Mouse (Mus musculus): ENCODE measurements around the gene Zfp385c. TPM values are rescaled to one million over a fixed set of nuclear protein-coding genes. Genes with fewer than 3 reads are reported as not detected.

Zfp385c gene
- polyA plus RNA-seq (2016; fragmentation: Nextera tagmentation; extraction: Ambion mirVana): 0.34 and 0.97 TPM in 2 replicates

GRCm38 (mm10) chr11:100692164-100692616 lies at the start of gene Zfp385c:
Gene Zfp385c (minus strand): TSS chr11:100692455.
- Histone ChIP-seq H3K27me3 (peaks cover 31% of the 10 kb centered on the region), H3K4me3 (peak within 1 kb of the TSS; percentile 26), H3K9ac (replicated peaks) (peak within 1 kb of the TSS; percentile 8; the same call in 1 of the 2 replicates), H3K36me3 (no peaks in the 10 kb centered on the region), H3K27ac (replicated peaks) (no peak within 1 kb of the TSS), H3K9me3 (no peaks in the 10 kb centered on the region), H3K4me2 (replicated peaks) (peak within 1 kb of the TSS; percentile 51), H3K4me1 (peaks cover 7% of the 10 kb centered on the region)
- no peak for ATAC-seq (ENCODE audit: low FRiP score, low read depth)
- 2% methylated on average over 23 of the region's 23 CpGs for WGBS

GRCm38 (mm10) chr11:100741348-100741747 lies 49.1 kb upstream of the Zfp385c start:
- Histone ChIP-seq H3K4me2 (replicated peaks) (no peak overlapping the region), H3K4me3 (no peak overlapping the region), H3K9ac (replicated peaks) (no peak overlapping the region), H3K27ac (replicated peaks) (no peak overlapping the region), H3K27me3 (peaks cover 3% of the 10 kb centered on the region; the same call in 1 of the 2 replicates), H3K4me1 (peaks cover 16% of the 10 kb centered on the region), H3K36me3 (peaks cover 6% of the 10 kb centered on the region; the same call in 1 of the 2 replicates), H3K9me3 (no peaks in the 10 kb centered on the region)
- 76% methylated on average over 6 of the region's 6 CpGs for WGBS
- ATAC-seq (ENCODE audit: low FRiP score, low read depth): no peak

- Histone ChIP-seq H3K4me2 (replicated peaks) (peak overlapping the region; percentile 97), H3K36me3 (0 out of 2 replicates have a peak, but pooled peaks cover 3% of the 10 kb centered on the region), H3K27me3 (peaks cover 3% of the 10 kb centered on the region; the same call in 1 of the 2 replicates), H3K9me3 (no peaks in the 10 kb centered on the region), H3K4me1 (peaks cover 23% of the 10 kb centered on the region), H3K9ac (replicated peaks) (peak overlapping the region; percentile 93; the same call in 1 of the 2 replicates), H3K4me3 (peak overlapping the region; percentile 96), H3K27ac (replicated peaks) (no peak overlapping the region)
- ATAC-seq (ENCODE audit: low FRiP score, low read depth): no peak
- 18% methylated on average over 5 of the region's 5 CpGs for WGBS
These were observed 46.5 kb upstream of the Zfp385c start for GRCm38 (mm10) chr11:100738749-100739148.

GRCm38 (mm10) chr11:100738066-100738604 lies 45.9 kb upstream of the Zfp385c start, which contains the start of gene Rab5c:
Gene Rab5c (minus strand): TSS chr11:100738215.
- peak within 1 kb of the TSS; percentile 93 for H3K9ac ChIP-seq (replicated peaks)

GRCm38 (mm10) chr11:100737105-100737733 lies 45.0 kb upstream of the Zfp385c start:
- Histone ChIP-seq H3K4me2 (replicated peaks) (peak overlapping the region; percentile 97), H3K9me3 (no peaks in the 10 kb centered on the region), H3K36me3 (peaks cover 16% of the 10 kb centered on the region), H3K4me3 (peak overlapping the region; percentile 96), H3K27me3 (peaks cover 3% of the 10 kb centered on the region; the same call in 1 of the 2 replicates), H3K9ac (replicated peaks) (peak overlapping the region; percentile 93), H3K27ac (replicated peaks) (no peak overlapping the region), H3K4me1 (peaks cover 23% of the 10 kb centered on the region)
- WGBS: 5% methylated on average over 13 of the region's 13 CpGs
- no peak for ATAC-seq (ENCODE audit: low FRiP score, low read depth)

More at GRCm38 (mm10) chr11:100738066-100738604, 45.9 kb upstream of the Zfp385c start, which contains the start of gene Rab5c:
- H3K9me3 ChIP-seq: no peaks in the 10 kb centered on the region
- WGBS: under 1% methylated on average over 37 of the region's 39 CpGs
- peak; percentile 99 for ATAC-seq (ENCODE audit: low FRiP score, low read depth)
- peaks cover 7% of the 10 kb centered on the region for H3K36me3 ChIP-seq
- H3K4me2 ChIP-seq (replicated peaks): peak within 1 kb of the TSS; percentile 97
- peaks cover 23% of the 10 kb centered on the region for H3K4me1 ChIP-seq
- H3K27me3 ChIP-seq: peaks cover 3% of the 10 kb centered on the region; the same call in 1 of the 2 replicates
- H3K27ac ChIP-seq (replicated peaks): peak within 1 kb of the TSS; percentile 46
- H3K4me3 ChIP-seq: peak within 1 kb of the TSS; percentile 96

GRCm38 (mm10) chr11:100736746-100737080 lies 44.5 kb upstream of the Zfp385c start:
- Histone ChIP-seq H3K4me2 (replicated peaks) (peak overlapping the region; percentile 97), H3K36me3 (peaks cover 17% of the 10 kb centered on the region), H3K27me3 (peaks cover 3% of the 10 kb centered on the region; the same call in 1 of the 2 replicates), H3K4me3 (peak overlapping the region; percentile 96), H3K4me1 (peaks cover 23% of the 10 kb centered on the region), H3K9me3 (no peaks in the 10 kb centered on the region), H3K9ac (replicated peaks) (peak overlapping the region; percentile 93; the same call in 1 of the 2 replicates), H3K27ac (replicated peaks) (no peak overlapping the region)
- no peak for ATAC-seq (ENCODE audit: low FRiP score, low read depth)
- WGBS: 81% methylated on average over 4 of the region's 4 CpGs

GRCm38 (mm10) chr11:100735954-100736745 lies 43.9 kb upstream of the Zfp385c start:
- no peak for ATAC-seq (ENCODE audit: low FRiP score, low read depth)
- Histone ChIP-seq H3K4me2 (replicated peaks) (no peak overlapping the region), H3K9ac (replicated peaks) (no peak overlapping the region; the same call in 1 of the 2 replicates), H3K4me3 (no peak overlapping the region), H3K27me3 (no peaks in the 10 kb centered on the region), H3K4me1 (peaks cover 23% of the 10 kb centered on the region), H3K36me3 (peaks cover 13% of the 10 kb centered on the region), H3K9me3 (no peaks in the 10 kb centered on the region), H3K27ac (replicated peaks) (no peak overlapping the region)
- whole genome bisulfite sequencing: 81% methylated on average over 14 of the region's 14 CpGs

GRCm38 (mm10) chr11:100735134-100735865 lies 43.0 kb upstream of the Zfp385c start:
- Histone ChIP-seq H3K36me3 (peaks cover 13% of the 10 kb centered on the region), H3K27ac (replicated peaks) (no peak overlapping the region), H3K9me3 (no peaks in the 10 kb centered on the region), H3K4me2 (replicated peaks) (no peak overlapping the region), H3K9ac (replicated peaks) (no peak overlapping the region), H3K4me1 (peaks cover 23% of the 10 kb centered on the region), H3K4me3 (no peak overlapping the region), H3K27me3 (no peaks in the 10 kb centered on the region)
- WGBS: 94% methylated on average over 9 of the region's 9 CpGs
- ATAC-seq (ENCODE audit: low FRiP score, low read depth): no peak

- Histone ChIP-seq H3K36me3 (peaks cover 28% of the 10 kb centered on the region), H3K9ac (replicated peaks) (no peak overlapping the region)
- ATAC-seq (ENCODE audit: low FRiP score, low read depth): no peak
These were observed 38.4 kb upstream of the Zfp385c start for GRCm38 (mm10) chr11:100730477-100731205.

GRCm38 (mm10) chr11:100729976-100730375 lies 37.7 kb upstream of the Zfp385c start:
- Histone ChIP-seq H3K36me3 (peaks cover 28% of the 10 kb centered on the region), H3K4me2 (replicated peaks) (no peak overlapping the region), H3K9me3 (no peaks in the 10 kb centered on the region), H3K27ac (replicated peaks) (no peak overlapping the region), H3K9ac (replicated peaks) (no peak overlapping the region), H3K27me3 (no peaks in the 10 kb centered on the region), H3K4me1 (no peaks in the 10 kb centered on the region), H3K4me3 (no peak overlapping the region)
- no peak for ATAC-seq (ENCODE audit: low FRiP score, low read depth)
- 93% methylated on average over 4 of the region's 4 CpGs for WGBS

More at GRCm38 (mm10) chr11:100730477-100731205, 38.4 kb upstream of the Zfp385c start:
- H3K9me3 ChIP-seq: no peaks in the 10 kb centered on the region
- no peak overlapping the region for H3K4me2 ChIP-seq (replicated peaks)
- WGBS: 87% methylated on average over 6 of the region's 6 CpGs
- 0 out of 2 replicates have a peak, but pooled peaks cover 1% of the 10 kb centered on the region for H3K4me1 ChIP-seq
- H3K4me3 ChIP-seq: no peak overlapping the region
- no peak overlapping the region for H3K27ac ChIP-seq (replicated peaks)
- H3K27me3 ChIP-seq: no peaks in the 10 kb centered on the region

GRCm38 (mm10) chr11:100728601-100729000 lies 36.3 kb upstream of the Zfp385c start:
- H3K4me2 ChIP-seq (replicated peaks): no peak overlapping the region
- H3K9me3 ChIP-seq: no peaks in the 10 kb centered on the region
- no peaks in the 10 kb centered on the region for H3K27me3 ChIP-seq
- peaks cover 28% of the 10 kb centered on the region for H3K36me3 ChIP-seq
- no peaks in the 10 kb centered on the region for H3K4me1 ChIP-seq
- 88% methylated on average over 6 of the region's 6 CpGs for WGBS
- no peak for ATAC-seq (ENCODE audit: low FRiP score, low read depth)
- H3K9ac ChIP-seq (replicated peaks): no peak overlapping the region
- H3K27ac ChIP-seq (replicated peaks): no peak overlapping the region
- no peak overlapping the region for H3K4me3 ChIP-seq
